13 mouse cellular contexts compared by ENCODE assay signal in genomic region chr14:30596407-30596806, GRCm38 (mm10).
"Had no signal": no experiment of that assay in that cellular context is flagged by ENCODE, and none has a peak within 500 bp of the region (broad histone marks: within the 10 kb centered on the region; RNA-seq: fewer than 3 reads in every experiment).

No protein-coding gene starts in this region.

- H3K36me3 ChIP-seq: midbrain, embryonic 15.5 days had no signal

- DNase-seq: kidney, adult 2 months; kidney, postnatal 25 days; lung, embryonic 14.5 days; lung, postnatal 10 days; lung, postnatal 4 days; right cerebral cortex, adult 18-20 months; right cerebral cortex, postnatal 25 days; thymus, postnatal 4 days had no signal

- H3K9me3 ChIP-seq: limb, embryonic 15.5 days; liver, embryonic 12.5 days; midbrain, embryonic 10.5 days; midbrain, embryonic 15.5 days; stomach, embryonic 15.5 days had no signal

- H3K27ac ChIP-seq: liver, embryonic 12.5 days; midbrain, embryonic 15.5 days; stomach, embryonic 15.5 days had no signal

- H3K4me2 ChIP-seq: limb, embryonic 15.5 days; liver, embryonic 12.5 days; lung, embryonic 14.5 days; midbrain, embryonic 15.5 days; stomach, embryonic 15.5 days had no signal

- H3K27me3 ChIP-seq: limb, embryonic 15.5 days; liver, embryonic 12.5 days; midbrain, embryonic 15.5 days; stomach, embryonic 15.5 days had no signal

- H3K9ac ChIP-seq: limb, embryonic 15.5 days; liver, embryonic 12.5 days; lung, embryonic 14.5 days; midbrain, embryonic 15.5 days; stomach, embryonic 15.5 days had no signal

- H3K4me3 ChIP-seq: limb, embryonic 15.5 days; liver, embryonic 12.5 days; midbrain, embryonic 10.5 days; midbrain, embryonic 15.5 days; stomach, embryonic 15.5 days had no signal
